Mouse (Mus musculus): Measurements from ENCODE around the gene Slc30a10. TPM values are rescaled to one million over a fixed set of nuclear protein-coding genes. Genes with fewer than 3 reads are reported as not detected.

Slc30a10 gene
- polyA plus RNA-seq, 1 experiment from 2014 or later, result 0.35 TPM

- WGBS, result 93% methylated on average over 5 of the region's 5 CpGs
- H3K9ac ChIP-seq (replicated peaks; ENCODE audit: low read depth, low read length), result no peak overlapping the region
- H3K4me3 ChIP-seq (ENCODE audit: low read depth, low read length), result no peak overlapping the region
- peak; percentile 58; the same call in 1 of the 2 replicates for ATAC-seq (ENCODE audit: insufficient number of reproducible peaks, insufficient read depth, low FRiP score, low read depth)
- H3K4me2 ChIP-seq (replicated peaks; ENCODE audit: low read depth, low read length), result no peak overlapping the region
- H3K27ac ChIP-seq (ENCODE audit: low read length), result no peak overlapping the region
- H3K36me3 ChIP-seq (ENCODE audit: control insufficient read depth, insufficient read depth, low read length), result no peaks in the 10 kb centered on the region
- no peaks in the 10 kb centered on the region for H3K27me3 ChIP-seq (ENCODE audit: control insufficient read depth, insufficient read depth, low read length)
- no peaks in the 10 kb centered on the region for H3K4me1 ChIP-seq (ENCODE audit: control insufficient read depth, insufficient read depth, low read length)
- H3K9me3 ChIP-seq (ENCODE audit: control insufficient read depth, low read depth, low read length), result no peaks in the 10 kb centered on the region
Observed at GRCm38 (mm10) chr1:185511306-185511705, 56.7 kb downstream of the Slc30a10 start.

GRCm38 (mm10) chr1:185515526-185515979, 60.9 kb downstream of the Slc30a10 start:
- ATAC-seq (ENCODE audit: insufficient number of reproducible peaks, insufficient read depth, low FRiP score, low read depth), result peak; percentile 78; the same call in 1 of the 2 replicates
- H3K4me3 ChIP-seq (ENCODE audit: low read depth, low read length), result no peak overlapping the region
- H3K4me1 ChIP-seq (ENCODE audit: control insufficient read depth, insufficient read depth, low read length), result no peaks in the 10 kb centered on the region
- no peak overlapping the region for H3K9ac ChIP-seq (replicated peaks; ENCODE audit: low read depth, low read length)
- no peaks in the 10 kb centered on the region for H3K36me3 ChIP-seq (ENCODE audit: control insufficient read depth, insufficient read depth, low read length)
- H3K9me3 ChIP-seq (ENCODE audit: control insufficient read depth, low read depth, low read length), result no peaks in the 10 kb centered on the region
- 50% methylated on average over 13 of the region's 14 CpGs for WGBS
- H3K4me2 ChIP-seq (replicated peaks; ENCODE audit: low read depth, low read length), result no peak overlapping the region
- no peak overlapping the region for H3K27ac ChIP-seq (ENCODE audit: low read length)
- no peaks in the 10 kb centered on the region for H3K27me3 ChIP-seq (ENCODE audit: control insufficient read depth, insufficient read depth, low read length)

GRCm38 (mm10) chr1:185516041-185516440, 61.4 kb downstream of the Slc30a10 start:
- H3K4me2 ChIP-seq (replicated peaks; ENCODE audit: low read depth, low read length), result no peak overlapping the region
- H3K27ac ChIP-seq (ENCODE audit: low read length), result no peak overlapping the region
- no peak for ATAC-seq (ENCODE audit: insufficient number of reproducible peaks, insufficient read depth, low FRiP score, low read depth)

GRCm38 (mm10) chr1:185517566-185517965, 62.9 kb downstream of the Slc30a10 start:
- 6% methylated on average over 3 of the region's 5 CpGs for WGBS

More at GRCm38 (mm10) chr1:185516041-185516440, 61.4 kb downstream of the Slc30a10 start:
- WGBS, result 57% methylated on average over 10 of the region's 10 CpGs
- H3K9ac ChIP-seq (replicated peaks; ENCODE audit: low read depth, low read length), result no peak overlapping the region
- no peaks in the 10 kb centered on the region for H3K36me3 ChIP-seq (ENCODE audit: control insufficient read depth, insufficient read depth, low read length)
- no peaks in the 10 kb centered on the region for H3K4me1 ChIP-seq (ENCODE audit: control insufficient read depth, insufficient read depth, low read length)
- no peak overlapping the region for H3K4me3 ChIP-seq (ENCODE audit: low read depth, low read length)
- H3K9me3 ChIP-seq (ENCODE audit: control insufficient read depth, low read depth, low read length), result no peaks in the 10 kb centered on the region
- H3K27me3 ChIP-seq (ENCODE audit: control insufficient read depth, insufficient read depth, low read length), result no peaks in the 10 kb centered on the region

More at GRCm38 (mm10) chr1:185517566-185517965, 62.9 kb downstream of the Slc30a10 start:
- H3K9ac ChIP-seq (replicated peaks; ENCODE audit: low read depth, low read length), result no peak overlapping the region
- H3K4me1 ChIP-seq (ENCODE audit: control insufficient read depth, insufficient read depth, low read length), result no peaks in the 10 kb centered on the region
- no peaks in the 10 kb centered on the region for H3K9me3 ChIP-seq (ENCODE audit: control insufficient read depth, low read depth, low read length)
- H3K27ac ChIP-seq (ENCODE audit: low read length), result no peak overlapping the region
- no peaks in the 10 kb centered on the region for H3K36me3 ChIP-seq (ENCODE audit: control insufficient read depth, insufficient read depth, low read length)
- ATAC-seq (ENCODE audit: insufficient number of reproducible peaks, insufficient read depth, low FRiP score, low read depth), result no peak
- H3K4me3 ChIP-seq (ENCODE audit: low read depth, low read length), result no peak overlapping the region
- H3K4me2 ChIP-seq (replicated peaks; ENCODE audit: low read depth, low read length), result no peak overlapping the region
- no peaks in the 10 kb centered on the region for H3K27me3 ChIP-seq (ENCODE audit: control insufficient read depth, insufficient read depth, low read length)

Other genes with a start within 250 kb of the Slc30a10 start
- 32.0 and 33.9 TPM in 2 replicates for gene Iars2, start 125.5 kb upstream of the Slc30a10 start, polyA plus RNA-seq (2014; fragmentation: Nextera tagmentation; extraction: Ambion mirVana)
- 28.0 and 32.5 TPM in 2 replicates for gene Bpnt1, start 122.7 kb upstream of the Slc30a10 start, polyA plus RNA-seq (2014; fragmentation: Nextera tagmentation; extraction: Ambion mirVana)
- 167 and 169 TPM in 2 replicates for gene Eprs, start 91.8 kb upstream of the Slc30a10 start, polyA plus RNA-seq (2014; fragmentation: Nextera tagmentation; extraction: Ambion mirVana)

Measured in stomach, embryonic 14.5 days (tissue).